Mouse (Mus musculus) myocyte (in vitro differentiated cells): Measurements from ENCODE around the gene Wipf2.

Experiments
- E2F4 ChIP-seq: IDR thresholded peaks from one replicate; pipeline ENCODE4 v1.6.1; 2011; ENCODE audit warnings: mild to moderate bottlenecking, control low read depth, moderate library complexity; ENCODE audit not compliant: insufficient read depth
- MYOD1 ChIP-seq, 3 experiments: IDR thresholded peaks; one replicate each; pipeline ENCODE4 v1.6.1; 2011; ENCODE audit warnings: control low read depth in 2 of 3, low read depth in 2 of 3, mild to moderate bottlenecking in 2 of 3, moderate library complexity in 1 of 3; ENCODE audit not compliant: insufficient read length in 2 of 3, control insufficient read depth in 1 of 3
- MYOG ChIP-seq, 3 experiments: IDR thresholded peaks; one replicate each; pipeline ENCODE4 v1.6.1; 2011; ENCODE audit warnings: control low read depth in 2 of 3, low read depth in 2 of 3, mild to moderate bottlenecking in 2 of 3; ENCODE audit not compliant: insufficient read length in 2 of 3, control insufficient read depth in 1 of 3, insufficient read depth in 1 of 3
- POLR2A ChIP-seq: IDR thresholded peaks from one replicate; pipeline ENCODE4 v1.6.1; 2011; ENCODE audit warnings: low read depth, mild to moderate bottlenecking, control low read depth, moderate library complexity; ENCODE audit not compliant: insufficient read length
- POLR2AphosphoS2 ChIP-seq: IDR thresholded peaks from one replicate; pipeline ENCODE4 v1.6.1; 2011; ENCODE audit warnings: low read depth, control low read depth; ENCODE audit not compliant: insufficient read length
- TCF12 ChIP-seq: IDR thresholded peaks from one replicate; pipeline ENCODE4 v1.6.1; 2011; ENCODE audit warnings: mild to moderate bottlenecking, control low read depth; ENCODE audit not compliant: poor library complexity, insufficient read depth, severe bottlenecking
- TCF3 ChIP-seq: IDR thresholded peaks from one replicate; pipeline ENCODE4 v1.6.1; 2011; ENCODE audit warnings: low read depth, control low read depth; ENCODE audit not compliant: insufficient read length
- USF1 ChIP-seq: IDR thresholded peaks from one replicate; pipeline ENCODE4 v1.6.1; 2011; ENCODE audit warnings: low read depth, mild to moderate bottlenecking, control low read depth, moderate library complexity

GRCm38 (mm10) chr11:98942555-98942922 is 79.1 kb downstream of the Wipf2 start:
- TF ChIP-seq POLR2A (no peak), POLR2AphosphoS2 (no peak), USF1 (no peak), MYOG (IDR thresholded peaks at IDR 0.05; ENCODE audit: control insufficient read depth in 1 of 3, insufficient read depth in 1 of 3, insufficient read length in 2 of 3, low read depth in 2 of 3) (no peak), TCF3 (no peak), MYOD1 (IDR thresholded peaks at IDR 0.05; ENCODE audit: control insufficient read depth in 1 of 3, insufficient read length in 2 of 3, low read depth in 2 of 3) (no peak), TCF12 (no peak), E2F4 (no peak)
